Mouse (Mus musculus) left cerebral cortex, postnatal 4 days (tissue): ENCODE measurements around the gene Itga8. TPM values are rescaled to one million over a fixed set of nuclear protein-coding genes. Genes with fewer than 3 reads are reported as not detected.

ENCODE experiments used
- DNase-seq: peaks from one replicate; pipeline ENCODE4 v3.0.0-alpha.2; 2022
- intact Hi-C: fragments of 180-260 bp; cut with DNase I; formaldehyde crosslinking; loops from one replicate; pipeline ENCODE4 v1.15.1; 2025
- total RNA-seq, 2 experiments: library from RNA; stranded (reverse); gene quantifications; 2 replicates each; pipeline ENCODE4 v1.2.3; 2021

Gene Itga8
- total RNA-seq, 2 experiments from 2014 or later: 6.1 to 6.5 TPM

DNA sequence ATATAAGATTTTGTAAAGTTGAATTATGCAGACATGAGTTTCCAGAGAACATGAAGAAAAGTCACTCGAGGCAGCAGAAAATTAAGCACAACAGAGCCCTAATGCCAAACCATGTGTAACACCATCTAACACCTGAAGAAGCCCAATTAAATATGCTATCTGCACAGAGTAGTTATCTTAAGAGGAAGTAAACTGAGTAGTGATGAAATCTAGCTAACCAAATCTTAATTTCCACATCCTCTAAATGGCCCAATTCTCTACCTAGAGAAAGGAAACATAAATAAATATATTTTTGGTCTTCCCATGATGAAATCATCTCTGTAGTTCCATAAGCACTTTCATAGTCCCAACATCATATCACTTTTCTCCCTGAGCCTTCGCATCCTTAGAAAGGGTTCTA, 193.4 kb downstream of the Itga8 start:
- no peak for DNase-seq
- intact Hi-C loops: no loop called here

DNA sequence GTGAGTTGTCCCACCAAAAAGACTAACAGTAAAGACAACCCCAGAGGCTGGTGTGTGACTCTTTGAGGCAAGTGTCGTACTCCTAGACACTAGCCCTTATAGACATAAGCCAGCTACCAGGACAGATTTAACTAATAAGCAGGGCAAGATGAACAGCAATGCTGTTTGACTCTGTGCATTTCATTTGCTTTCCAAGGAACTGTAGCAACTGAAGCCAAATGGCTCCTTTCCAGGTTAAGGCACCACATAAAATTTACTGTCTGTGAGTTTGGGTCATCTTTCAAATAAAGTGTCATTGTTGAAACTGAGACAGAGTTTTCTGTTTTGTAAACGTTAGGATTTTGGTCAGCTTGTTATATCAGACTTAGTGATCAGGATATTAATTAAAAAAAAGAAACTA, 194.5 kb downstream of the Itga8 start:
- no peak for DNase-seq
- intact Hi-C loops: no loop called here

DNA sequence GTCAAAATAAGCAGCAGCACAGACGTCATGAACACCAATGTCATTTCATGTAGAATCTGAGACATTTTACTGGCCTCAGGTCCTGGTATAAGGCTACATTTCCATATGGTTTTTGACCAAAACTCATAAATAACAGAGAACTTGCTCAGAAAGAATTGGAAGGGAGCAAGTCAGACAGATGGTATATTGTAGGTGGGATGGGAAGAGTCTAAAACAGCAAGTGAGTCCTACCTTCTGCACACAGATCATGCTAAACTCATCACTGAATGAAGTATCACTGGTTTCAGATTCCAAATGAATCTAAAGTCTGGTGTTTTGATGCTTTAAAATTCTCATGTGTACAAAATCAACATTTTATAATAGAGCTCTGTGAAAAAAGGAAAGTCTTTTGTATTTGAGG, 198.5 kb downstream of the Itga8 start:
- DNase-seq: no peak
- intact Hi-C loops: no loop called here

DNA sequence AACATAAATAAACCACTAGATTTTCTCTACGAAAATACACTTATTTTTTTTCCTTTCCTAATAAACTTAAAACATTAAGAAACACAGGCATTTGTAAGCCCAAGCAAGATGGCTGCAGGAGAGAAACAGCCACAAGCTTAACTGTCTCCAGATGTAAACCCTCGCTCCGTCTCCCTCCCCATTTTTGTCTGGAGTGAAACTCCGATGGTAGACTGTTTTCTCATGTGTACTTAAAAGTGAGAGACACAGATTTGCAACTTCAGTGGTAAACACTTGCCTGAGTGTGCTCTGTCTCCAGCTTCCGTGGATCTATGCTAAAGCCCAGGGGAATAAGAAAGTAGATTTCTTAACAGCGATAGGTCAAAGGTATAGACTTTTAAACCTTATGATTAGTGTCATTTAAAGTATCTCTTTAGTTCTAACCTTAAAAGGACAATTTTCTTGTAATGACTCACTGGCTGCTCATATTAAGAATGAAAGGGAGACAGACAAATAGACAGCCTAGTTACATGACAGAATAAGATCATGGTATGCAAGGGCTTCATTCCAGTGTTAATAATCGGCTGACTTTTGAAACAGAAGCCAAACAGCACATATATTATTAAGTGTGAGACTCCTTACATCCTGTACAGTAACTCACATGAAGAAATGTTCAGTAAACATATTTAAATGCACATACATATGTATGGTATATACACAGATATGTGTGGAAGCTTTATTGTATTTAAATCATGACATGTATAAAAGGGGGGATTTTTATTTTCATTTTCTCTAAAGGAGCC, 209.3 kb downstream of the Itga8 start:
- intact Hi-C loops: no loop called here
- DNase-seq: no peak

DNA sequence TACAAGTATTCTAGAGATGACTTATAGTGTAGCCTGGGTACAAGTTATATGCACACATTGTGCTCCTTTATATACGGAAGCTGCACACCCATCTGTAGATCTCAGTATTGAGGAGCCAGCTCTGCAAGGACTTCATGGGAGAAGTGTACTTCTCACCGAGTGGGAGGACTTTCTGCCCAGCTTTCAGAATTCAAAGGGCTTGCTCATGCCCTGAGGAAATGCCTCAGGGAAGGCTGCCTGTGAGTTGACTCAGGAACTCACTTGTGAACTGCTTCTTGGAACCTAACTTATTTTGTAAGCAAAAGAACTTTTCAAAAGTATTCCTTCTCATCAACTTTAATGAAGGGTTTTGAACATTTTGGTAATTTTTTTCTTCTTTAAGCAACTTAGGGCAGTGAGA, 210.7 kb downstream of the Itga8 start:
- DNase-seq: no peak
- intact Hi-C loops: no loop called here

DNA sequence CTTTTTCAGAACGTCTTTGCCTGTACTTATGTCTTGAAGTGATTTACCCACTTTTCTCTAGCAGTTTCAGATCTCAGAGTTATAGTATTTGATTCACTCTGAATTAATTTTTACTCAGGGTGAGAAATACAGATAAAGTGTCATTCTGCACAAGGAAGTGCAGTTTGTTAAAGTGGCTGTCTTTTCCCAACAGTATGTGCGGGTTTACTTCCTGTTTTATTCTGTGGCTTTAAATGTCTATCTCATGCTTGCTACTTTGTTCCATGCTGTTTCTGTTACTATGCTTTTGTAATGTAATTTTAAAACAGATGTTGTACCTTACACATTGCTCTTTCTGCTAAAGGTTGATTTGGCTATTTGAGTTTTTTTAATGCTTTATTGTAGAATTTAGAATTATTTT, 216.2 kb downstream of the Itga8 start:
- intact Hi-C loops: no loop called here

DNA sequence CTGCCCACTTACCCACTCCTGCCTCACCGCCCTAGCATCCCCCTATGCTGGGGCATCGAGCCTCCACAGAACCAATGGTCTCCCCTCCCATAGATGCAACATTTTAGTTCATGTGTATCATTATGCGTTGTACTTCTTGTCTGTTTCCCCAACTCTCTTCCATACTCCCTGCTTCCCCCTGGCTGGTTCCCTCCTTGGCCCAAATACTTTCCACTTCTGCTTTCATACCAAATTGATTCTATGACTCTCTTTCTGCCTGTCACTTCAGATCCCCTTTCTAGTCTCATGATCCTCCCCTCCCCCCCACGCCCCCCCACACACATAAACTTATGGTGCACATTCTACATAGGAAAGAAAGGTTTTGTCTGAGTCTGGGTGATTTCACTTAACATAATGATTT, 217.4 kb downstream of the Itga8 start:
- no peak for DNase-seq

More for the DNA sequence above, 216.2 kb downstream of the Itga8 start:
- DNase-seq: no peak

DNA sequence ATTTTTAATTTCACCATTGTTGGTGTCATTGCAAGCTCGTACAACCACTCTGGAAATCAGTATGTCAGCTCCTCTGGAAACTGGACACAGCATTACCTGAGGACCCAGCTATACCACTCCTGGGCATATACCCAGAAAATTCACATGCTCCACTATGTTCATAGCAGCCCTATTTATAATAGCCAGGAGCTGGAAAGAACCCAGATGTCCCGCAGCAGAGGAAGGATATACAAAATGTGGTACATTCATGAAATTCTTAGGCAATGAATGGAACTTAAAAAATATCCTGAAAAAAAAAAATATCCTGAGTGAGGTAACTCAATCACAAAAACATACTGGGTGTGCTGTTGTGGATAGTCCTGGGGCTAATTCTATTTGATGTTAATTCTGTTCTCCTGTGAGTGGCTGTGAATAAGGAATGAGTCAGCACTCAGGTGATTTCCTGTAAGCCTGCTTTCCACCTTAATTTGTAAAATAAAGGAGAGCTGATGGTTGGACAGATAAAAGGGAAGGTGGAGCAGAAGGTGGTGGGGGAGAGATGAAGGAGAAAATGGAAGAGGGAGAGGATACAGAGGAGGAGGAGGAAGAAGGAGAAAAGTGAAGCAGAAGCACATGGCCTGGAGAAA, 224.3 kb downstream of the Itga8 start:
- intact Hi-C loops: no loop called here
- DNase-seq: no peak

More for the DNA sequence above, 217.4 kb downstream of the Itga8 start:
- intact Hi-C loops: no loop called here

DNA sequence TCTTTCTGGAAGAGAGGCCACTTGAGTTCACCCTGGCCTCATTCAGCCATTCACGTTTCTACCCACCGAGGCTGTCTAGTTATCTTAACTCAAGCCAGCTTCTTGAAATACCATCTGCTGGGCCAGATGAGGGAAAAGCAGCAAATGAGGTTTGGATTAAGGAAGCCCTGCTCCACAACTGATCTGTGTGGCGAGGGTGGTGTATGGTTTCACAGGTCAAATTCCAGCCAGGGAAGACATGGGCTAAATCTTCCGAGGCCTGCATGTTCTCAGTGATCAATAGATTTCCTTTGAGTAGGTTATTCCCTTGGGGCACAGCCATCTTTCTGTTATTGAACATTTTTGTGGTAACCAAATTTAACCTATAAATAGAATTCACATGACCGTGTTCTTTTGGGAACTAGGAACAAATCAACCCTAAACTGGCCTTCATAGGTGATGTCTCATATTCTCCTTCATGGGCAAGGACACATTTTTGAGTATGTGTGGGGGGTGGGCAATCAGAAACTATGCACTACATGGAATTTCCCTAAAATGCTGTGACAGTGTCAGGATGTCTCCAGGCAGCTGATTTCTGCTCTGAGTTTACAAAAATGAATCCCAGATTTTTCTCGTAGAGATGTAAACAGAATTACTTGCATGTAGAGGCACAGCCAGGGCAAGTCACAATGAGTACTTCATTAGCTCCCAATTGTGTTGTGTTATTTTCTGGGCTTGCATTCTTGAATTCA, 235.9 kb downstream of the Itga8 start:
- DNase-seq: no peak

DNA sequence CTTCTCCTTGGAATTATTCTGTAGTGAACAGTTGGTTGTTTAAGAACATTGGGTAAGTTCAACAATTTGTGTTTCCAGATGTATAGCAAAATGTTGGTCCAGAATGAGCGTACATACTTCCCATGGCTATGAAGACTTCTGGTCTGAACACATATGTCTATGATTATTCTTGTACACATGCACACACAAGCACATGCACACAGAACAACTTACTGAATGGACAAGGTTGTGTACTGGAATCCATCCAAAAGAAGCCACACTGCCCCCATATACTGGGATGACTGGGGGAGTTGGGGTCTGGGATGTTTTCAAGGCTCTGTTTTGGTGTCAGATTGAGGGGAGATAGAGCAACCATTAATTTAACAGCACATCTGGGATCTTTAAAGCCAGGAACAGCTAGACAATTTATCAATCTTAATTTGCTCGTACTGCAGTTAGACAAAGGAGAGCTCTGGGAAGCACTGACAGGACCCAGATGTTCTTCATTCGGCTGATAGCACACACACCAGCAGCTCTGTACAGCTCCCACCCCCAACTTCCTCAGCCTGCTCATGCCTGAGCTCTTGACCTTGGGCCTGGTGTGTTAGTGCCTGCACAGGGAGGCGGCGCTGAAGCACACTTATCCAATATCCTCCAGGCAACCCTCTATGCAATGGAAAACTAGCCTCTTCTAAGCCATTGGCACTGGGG, 241.5 kb downstream of the Itga8 start:
- no peak for DNase-seq
- intact Hi-C loops: no loop called here

More for the DNA sequence above, 235.9 kb downstream of the Itga8 start:
- intact Hi-C loops: no loop called here

Other genes with a start within 250 kb of the Itga8 start
- gene Mindy3, start 117.5 kb upstream of the Itga8 start, total RNA-seq: 10 to 100 TPM; 65.7 to 76.6 TPM